Mouse (Mus musculus) heart, embryonic 14.5 days (tissue): ENCODE data around the gene Esyt3. TPM values are rescaled to one million over a fixed set of nuclear protein-coding genes. Genes with fewer than 3 reads are reported as not detected.

ENCODE experiments used
- ATAC-seq: fragments of 200-750 bp; cut with Nextera tagmentation; 2 replicates; pipeline ENCODE4 v1.8.0; 2017; ENCODE audit warnings: low read depth, moderate TSS enrichment; ENCODE audit not compliant: insufficient number of reproducible peaks, insufficient read depth, low FRiP score
- H3K27ac ChIP-seq, 2 experiments: fragments of 200-500 bp in 1 of 2; fragments of 300-500 bp in 1 of 2; sonication (generic) in 1 of 2; replicated peaks in 1 of 2; 2 replicates each; pipeline ENCODE4 v1.5.1; 2012 to 2014; ENCODE audit warnings: low read depth in 2 of 2, low read length in 2 of 2, control low read depth in 1 of 2, mild to moderate bottlenecking in 1 of 2, mixed read lengths in 1 of 2; ENCODE audit not compliant: control insufficient read depth in 1 of 2, insufficient read depth in 1 of 2
- H3K27me3 ChIP-seq: fragments of 300-500 bp; sonication (generic); 2 replicates; pipeline ENCODE4 v1.6.1; 2014; ENCODE audit warnings: mild to moderate bottlenecking, low read length, control low read depth; ENCODE audit not compliant: control insufficient read depth, insufficient read depth
- H3K36me3 ChIP-seq: fragments of 300-500 bp; sonication (generic); 2 replicates; pipeline ENCODE4 v1.6.1; 2014; ENCODE audit warnings: mild to moderate bottlenecking, control low read depth, low read length, mixed read lengths; ENCODE audit not compliant: control insufficient read depth, insufficient read depth
- H3K4me1 ChIP-seq, 2 experiments: fragments of 200-500 bp in 1 of 2; fragments of 300-500 bp in 1 of 2; sonication (generic) in 1 of 2; 2 replicates each; pipeline ENCODE4 v1.6.1; 2012 to 2014; ENCODE audit warnings: low read length in 2 of 2, control low read depth in 1 of 2, mixed read lengths in 1 of 2; ENCODE audit not compliant: control insufficient read depth in 2 of 2, insufficient read depth in 2 of 2
- H3K4me2 ChIP-seq: fragments of 300-500 bp; sonication (generic); 2 replicates; pipeline ENCODE4 v1.6.1; 2014; ENCODE audit warnings: mild to moderate bottlenecking, low read length
- H3K4me3 ChIP-seq, 2 experiments: fragments of 200-500 bp in 1 of 2; fragments of 300-500 bp in 1 of 2; sonication (generic) in 1 of 2; 2 replicates each; pipeline ENCODE4 v1.5.1; 2012 to 2014; ENCODE audit warnings: low read length in 2 of 2, mild to moderate bottlenecking in 2 of 2, control low read depth in 1 of 2, low read depth in 1 of 2, moderate library complexity in 1 of 2; ENCODE audit not compliant: control insufficient read depth in 1 of 2, insufficient read depth in 1 of 2
- H3K9ac ChIP-seq: fragments of 300-500 bp; sonication (generic); 2 replicates; pipeline ENCODE4 v1.6.1; 2014; ENCODE audit warnings: mild to moderate bottlenecking, low read length
- H3K9me3 ChIP-seq: fragments of 300-500 bp; sonication (generic); 2 replicates; pipeline ENCODE4 v1.6.1; 2016; ENCODE audit warnings: low read length, control low read depth; ENCODE audit not compliant: control insufficient read depth
- WGBS: fragments of 180-500 bp; shearing (Covaris S2); extraction: QIAGEN DNeasy Blood & Tissue Kit; methylation state at CpG from one replicate; pipeline ENCODE4 v1.1.7; 2014; 5-methylcytosine and 5-hydroxymethylcytosine counted together
- polyA plus RNA-seq: library from polyadenylated mRNA; unstranded; fragments of >200 nt; fragmentation: Nextera tagmentation; extraction: Ambion mirVana; gene quantifications from 2 replicates; pipeline ENCODE4 v1.2.1, GENCODE M21; 2014

The Esyt3 gene
- polyA plus RNA-seq, 1 experiment from 2014 or later = 0.14 TPM

DNA sequence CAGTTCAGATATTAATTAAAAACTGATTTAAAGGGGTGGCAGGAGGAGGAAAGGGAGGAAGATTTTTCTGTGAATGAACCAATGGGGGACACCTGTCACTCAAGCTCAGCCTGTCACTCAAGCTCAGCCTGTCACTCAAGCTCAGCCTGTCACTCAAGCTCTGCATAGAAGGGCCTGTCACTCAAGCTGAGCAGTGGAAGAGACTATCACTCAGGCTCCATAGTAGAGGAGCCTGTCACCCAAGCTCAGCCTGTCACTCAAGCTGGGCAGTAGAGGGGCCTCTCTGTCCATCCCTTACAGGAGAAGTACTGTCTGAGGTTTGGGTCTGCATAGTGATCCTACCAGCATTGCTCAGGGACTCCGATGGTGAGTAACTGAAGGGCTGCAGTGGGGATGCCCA lies 20.1 kb downstream of the Esyt3 start:
- no peak overlapping the region for H3K9ac ChIP-seq
- H3K27me3 ChIP-seq = no peaks in the 10 kb centered on the region
- H3K4me1 ChIP-seq = peaks cover 2 to 4% of the 10 kb centered on the region in 2 experiments; a peak in 2 of 4 replicates
- no peak overlapping the region for H3K4me2 ChIP-seq
- WGBS = 82% methylated on average over 1 of the region's 1 CpGs
- ATAC-seq = no peak
- H3K9me3 ChIP-seq = no peaks in the 10 kb centered on the region
- no peaks in the 10 kb centered on the region for H3K36me3 ChIP-seq
- H3K27ac ChIP-seq = no peak overlapping the region
- H3K4me3 ChIP-seq = no peak overlapping the region

DNA sequence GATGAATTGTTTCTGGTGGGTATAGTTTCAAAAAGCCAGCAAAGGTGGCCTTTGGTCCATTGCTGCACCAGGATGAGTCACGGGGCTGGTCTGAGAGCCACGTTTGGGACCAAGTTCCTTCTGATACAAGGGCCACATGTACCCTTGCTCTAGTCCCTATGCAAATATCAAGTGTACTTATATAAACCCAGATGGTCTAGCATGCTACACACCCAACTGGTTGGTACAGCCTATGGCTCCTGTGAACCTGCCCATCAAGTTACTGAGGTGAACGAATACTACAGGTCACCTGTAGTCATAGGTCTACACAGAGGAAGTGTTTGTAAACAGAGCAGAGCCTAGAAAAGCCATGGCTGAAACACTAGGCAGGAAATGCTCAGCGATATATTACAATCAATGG lies 21.8 kb downstream of the Esyt3 start:
- H3K4me1 ChIP-seq = peaks cover 2 to 4% of the 10 kb centered on the region in 2 experiments; a peak in 2 of 4 replicates
- no peaks in the 10 kb centered on the region for H3K9me3 ChIP-seq
- no peak overlapping the region for H3K27ac ChIP-seq
- H3K4me2 ChIP-seq = no peak overlapping the region
- no peak overlapping the region for H3K9ac ChIP-seq
- 83% methylated on average over 4 of the region's 4 CpGs for WGBS
- H3K27me3 ChIP-seq = no peaks in the 10 kb centered on the region
- H3K4me3 ChIP-seq = no peak overlapping the region
- ATAC-seq = no peak
- no peaks in the 10 kb centered on the region for H3K36me3 ChIP-seq

DNA sequence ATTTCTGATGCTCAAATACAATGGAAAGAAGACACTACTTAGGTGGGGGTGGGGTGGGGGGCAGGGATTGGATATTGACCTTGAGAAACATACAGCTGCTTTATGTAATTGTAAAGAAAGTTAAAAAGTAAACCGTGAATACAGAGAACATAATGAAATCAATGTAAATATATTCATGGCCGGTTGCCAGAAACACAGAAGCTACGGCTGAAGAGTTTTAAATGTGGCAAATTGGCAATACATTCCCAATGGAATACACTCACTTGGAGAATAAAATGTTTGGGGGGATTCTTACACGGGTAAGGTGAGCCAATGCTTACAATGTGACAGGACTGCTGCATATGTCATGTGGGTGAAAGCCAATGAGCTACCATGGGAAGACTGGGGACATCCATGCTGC lies 31.5 kb downstream of the Esyt3 start:
- ATAC-seq = no peak
- H3K4me2 ChIP-seq = no peak overlapping the region
- no peaks in the 10 kb centered on the region for H3K27me3 ChIP-seq
- no peaks in the 10 kb centered on the region for H3K36me3 ChIP-seq
- WGBS = 77% methylated on average over 4 of the region's 4 CpGs
- no peaks in the 10 kb centered on the region for H3K4me1 ChIP-seq
- no peaks in the 10 kb centered on the region for H3K9me3 ChIP-seq
- H3K9ac ChIP-seq = no peak overlapping the region
- no peak overlapping the region for H3K4me3 ChIP-seq
- H3K27ac ChIP-seq = no peak overlapping the region

DNA sequence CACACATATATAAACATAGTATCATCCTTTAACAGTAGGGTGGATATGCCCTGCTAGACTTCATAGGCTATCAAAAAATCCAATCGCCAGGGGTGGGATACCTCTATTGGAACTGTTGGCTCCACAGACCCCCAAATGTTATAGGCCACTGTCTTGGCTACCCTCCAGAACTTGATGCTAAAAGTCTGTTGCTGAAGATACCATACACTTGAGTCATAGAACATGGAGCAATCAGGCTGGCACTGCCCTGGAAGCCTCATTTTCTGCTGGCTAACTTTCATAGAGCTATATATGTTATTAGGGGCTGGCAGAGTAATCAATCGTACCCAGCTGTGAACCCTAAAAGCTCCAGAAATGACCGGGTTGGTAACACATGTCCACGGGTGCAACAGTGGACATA lies 32.4 kb downstream of the Esyt3 start:
- WGBS = 74% methylated on average over 4 of the region's 4 CpGs

DNA sequence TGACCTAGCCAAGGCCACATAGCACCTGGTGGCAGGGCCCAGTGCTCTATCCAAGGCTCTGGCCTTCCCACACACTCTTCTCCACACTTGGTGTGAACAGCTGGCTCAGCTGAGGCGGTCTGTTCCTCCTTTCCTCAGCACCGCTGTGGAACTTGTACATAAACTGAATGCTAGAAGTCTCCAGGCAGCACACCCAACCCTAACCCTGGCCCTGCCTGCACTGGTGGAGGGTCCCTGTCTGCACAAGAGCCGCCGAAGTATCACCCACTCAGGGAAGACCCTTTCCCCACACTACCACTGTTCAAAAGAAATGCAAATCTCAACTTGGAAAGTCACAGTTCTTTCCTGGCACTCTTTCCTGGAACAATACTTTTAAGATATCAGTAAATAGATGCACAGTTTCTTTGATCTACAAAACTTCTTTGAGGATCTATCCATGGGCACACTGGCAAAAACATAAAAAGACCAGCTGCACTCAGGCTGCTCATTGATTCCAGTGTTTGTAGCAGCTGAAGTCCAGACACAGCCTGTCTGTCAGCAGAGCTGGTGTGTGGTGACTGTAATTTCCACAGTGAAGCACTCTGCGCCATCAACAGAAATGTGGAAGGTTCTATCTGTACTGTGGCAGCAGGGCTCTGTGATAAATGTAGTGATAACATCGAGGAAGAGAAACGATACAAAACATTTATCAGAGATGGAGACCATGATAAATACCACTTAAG lies 33.0 kb downstream of the Esyt3 start:
- Histone ChIP-seq H3K9me3 (no peaks in the 10 kb centered on the region), H3K27me3 (no peaks in the 10 kb centered on the region), H3K36me3 (no peaks in the 10 kb centered on the region), H3K4me2 (no peak overlapping the region), H3K27ac (no peak overlapping the region), H3K4me1 (no peaks in the 10 kb centered on the region), H3K9ac (no peak overlapping the region), H3K4me3 (no peak overlapping the region)
- WGBS = 69% methylated on average over 7 of the region's 7 CpGs
- no peak for ATAC-seq

More for the DNA sequence above, 32.4 kb downstream of the Esyt3 start:
- no peak overlapping the region for H3K9ac ChIP-seq
- no peak overlapping the region for H3K4me2 ChIP-seq
- H3K9me3 ChIP-seq = no peaks in the 10 kb centered on the region
- ATAC-seq = no peak
- H3K27me3 ChIP-seq = no peaks in the 10 kb centered on the region
- no peaks in the 10 kb centered on the region for H3K36me3 ChIP-seq
- no peaks in the 10 kb centered on the region for H3K4me1 ChIP-seq
- H3K27ac ChIP-seq = no peak overlapping the region
- H3K4me3 ChIP-seq = no peak overlapping the region

DNA sequence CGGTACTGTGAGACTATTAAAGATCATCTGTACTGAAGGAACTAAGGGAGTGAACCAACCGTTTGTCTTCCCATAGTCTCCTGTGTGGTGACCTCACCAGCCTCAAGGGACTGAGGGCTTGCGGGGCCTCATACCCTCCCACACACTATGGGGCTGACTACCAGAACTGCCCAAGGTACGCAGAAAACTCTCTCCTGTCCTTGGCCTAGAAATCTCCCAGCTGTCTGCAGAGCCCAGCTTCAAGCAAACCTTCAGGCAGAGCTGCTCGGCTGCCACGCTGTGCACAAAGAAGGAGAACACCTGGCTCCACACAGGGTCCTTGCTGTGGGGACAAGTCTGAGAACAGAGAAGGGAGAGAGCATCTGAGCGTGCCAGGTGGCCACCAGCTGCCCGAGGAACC lies 38.4 kb downstream of the Esyt3 start:
- 77% methylated on average over 8 of the region's 8 CpGs for WGBS
- Histone ChIP-seq H3K4me3 (no peak overlapping the region), H3K4me2 (no peak overlapping the region), H3K27ac (no peak overlapping the region), H3K9me3 (no peaks in the 10 kb centered on the region), H3K27me3 (no peaks in the 10 kb centered on the region), H3K9ac (no peak overlapping the region), H3K36me3 (no peaks in the 10 kb centered on the region), H3K4me1 (no peaks in the 10 kb centered on the region)
- no peak for ATAC-seq

DNA sequence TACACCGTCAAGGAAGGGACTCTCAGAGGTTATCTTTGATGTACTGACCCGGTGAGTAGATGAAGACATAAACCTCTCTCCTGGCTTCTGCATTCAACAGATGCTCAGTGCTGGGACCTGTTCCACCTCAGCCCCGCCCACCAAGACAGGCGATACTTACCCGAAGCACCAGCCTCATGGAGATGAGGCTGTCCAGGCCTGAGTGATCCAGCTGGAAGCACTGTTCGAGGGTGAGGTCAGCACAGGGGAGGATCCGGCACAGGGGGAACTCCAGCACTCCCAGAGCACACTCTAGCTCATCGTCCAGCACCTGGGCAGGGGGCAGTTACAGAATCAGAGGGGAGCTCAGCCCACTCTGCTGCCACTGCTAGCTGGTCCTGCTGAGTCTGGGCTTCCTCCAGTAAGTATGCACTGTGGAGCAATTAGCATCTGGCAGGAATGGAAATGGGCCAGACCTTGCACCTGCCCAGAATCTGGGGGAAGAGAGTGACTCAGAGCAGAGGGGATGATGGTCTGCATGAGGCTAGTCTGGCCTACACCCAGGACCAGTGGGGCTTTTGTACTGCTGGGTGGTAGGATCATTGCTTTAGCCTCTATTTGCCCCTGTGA lies 38.9 kb downstream of the Esyt3 start:
- ATAC-seq = no peak
- H3K4me2 ChIP-seq = no peak overlapping the region
- no peaks in the 10 kb centered on the region for H3K36me3 ChIP-seq
- no peaks in the 10 kb centered on the region for H3K9me3 ChIP-seq
- H3K27ac ChIP-seq = no peak overlapping the region
- no peak overlapping the region for H3K9ac ChIP-seq
- H3K4me3 ChIP-seq = no peak overlapping the region
- WGBS = 43% methylated on average over 8 of the region's 8 CpGs
- no peaks in the 10 kb centered on the region for H3K4me1 ChIP-seq
- H3K27me3 ChIP-seq = no peaks in the 10 kb centered on the region

DNA sequence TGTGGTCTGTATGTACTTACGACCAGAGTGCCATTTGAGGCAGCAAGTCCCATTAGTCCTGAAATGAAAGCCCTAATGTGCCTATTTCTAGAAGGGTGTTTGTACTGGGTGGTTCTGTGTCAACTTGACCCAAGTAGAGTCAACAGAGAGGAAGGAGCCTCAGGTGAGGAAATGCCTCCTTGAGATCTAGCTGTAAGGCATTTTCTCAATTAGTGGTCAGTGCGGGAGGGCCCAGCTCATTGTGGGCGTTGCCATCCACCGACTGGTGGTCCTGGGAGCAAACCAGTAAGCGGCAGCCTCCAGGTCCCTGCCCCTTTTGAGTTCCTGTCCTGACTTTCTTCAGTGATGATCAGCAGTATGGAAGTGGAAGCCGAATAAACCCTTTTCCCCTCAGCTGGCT lies 52.1 kb downstream of the Esyt3 start:
- Histone ChIP-seq H3K9ac (no peak overlapping the region), H3K27ac (no peak overlapping the region), H3K4me1 (no peaks in the 10 kb centered on the region), H3K27me3 (no peaks in the 10 kb centered on the region), H3K4me2 (no peak overlapping the region), H3K9me3 (no peaks in the 10 kb centered on the region), H3K36me3 (peaks cover 40% of the 10 kb centered on the region), H3K4me3 (no peak overlapping the region)
- WGBS = 78% methylated on average over 6 of the region's 6 CpGs
- no peak for ATAC-seq
